Mouse (Mus musculus) thymus, adult 2 months (tissue): ENCODE results near the gene Riiad1. TPM values are rescaled to one million over a fixed set of nuclear protein-coding genes. Genes with fewer than 3 reads are reported as not detected.

ENCODE experiments used
- DNase-seq: peaks from one replicate; pipeline ENCODE4 v3.0.0; 2021
- H3K27ac ChIP-seq: fragments of 200-500 bp; 2 replicates; pipeline ENCODE4 v1.5.1; 2012; ENCODE audit warnings: low read length, control low read depth; ENCODE audit not compliant: control insufficient read depth, insufficient read depth
- H3K27me3 ChIP-seq: fragments of 200-500 bp; 2 replicates; pipeline ENCODE4 v1.6.1; 2012; ENCODE audit warnings: mild to moderate bottlenecking, low read length, moderate library complexity, mixed read lengths; ENCODE audit not compliant: control insufficient read depth, insufficient read depth
- H3K36me3 ChIP-seq: fragments of 200-500 bp; 2 replicates; pipeline ENCODE4 v1.6.1; 2012; ENCODE audit warnings: mild to moderate bottlenecking, low read length, moderate library complexity; ENCODE audit not compliant: control insufficient read depth, insufficient read depth
- H3K4me1 ChIP-seq: fragments of 200-500 bp; replicated peaks from 2 replicates; pipeline ENCODE4 v1.6.1; 2012; ENCODE audit warnings: low read length; ENCODE audit not compliant: control insufficient read depth, insufficient read depth
- H3K4me3 ChIP-seq: fragments of 200-500 bp; 2 replicates; pipeline ENCODE4 v1.5.1; 2012; ENCODE audit warnings: mild to moderate bottlenecking, low read length, control low read depth, moderate library complexity; ENCODE audit not compliant: control insufficient read depth, insufficient read depth
- CTCF ChIP-seq: fragments of 200-500 bp; IDR thresholded peaks from 2 replicates; pipeline ENCODE4 v1.5.1; 2012; ENCODE audit warnings: mild to moderate bottlenecking, control low read depth, low read length, moderate library complexity, borderline replicate concordance; ENCODE audit not compliant: control insufficient read depth, poor library complexity, insufficient read depth; ENCODE audit errors: extremely low read depth
- POLR2A ChIP-seq: fragments of 200-500 bp; IDR thresholded peaks from 2 replicates; pipeline ENCODE4 v1.6.1; 2012; ENCODE audit warnings: mild to moderate bottlenecking, low read length, control low read depth, moderate library complexity; ENCODE audit not compliant: control insufficient read depth, poor library complexity, insufficient read depth; ENCODE audit errors: extremely low read depth
- WGBS: fragments of 180-500 bp; shearing (Covaris S2); methylation state at CpG from one replicate; pipeline ENCODE4 v1.1.7; 2018; 5-methylcytosine and 5-hydroxymethylcytosine counted together
- polyA plus RNA-seq: library from polyadenylated mRNA; depleted of rRNA; stranded (reverse); fragments of >200 nt; gene quantifications from 2 replicates; pipeline ENCODE4 v1.2.3, GENCODE M21; 2012; rRNA removed

The Riiad1 gene
- polyA plus RNA-seq, 1 experiment = 0.50 TPM

- H3K36me3 ChIP-seq = peaks cover 16% of the 10 kb centered on the region
- peak; percentile 24 for DNase-seq
- no peak for TF ChIP-seq CTCF
- TF ChIP-seq POLR2A = no peak
- H3K27me3 ChIP-seq = no peaks in the 10 kb centered on the region
- WGBS = 45% methylated on average over 3 of the region's 3 CpGs
- H3K4me1 ChIP-seq = peaks cover 5% of the 10 kb centered on the region
- H3K4me3 ChIP-seq = no peak overlapping the region
- H3K27ac ChIP-seq = no peak overlapping the region
Measured at GRCm38 (mm10) chr3:94441182-94441581, 39.0 kb downstream of the Riiad1 start.

GRCm38 (mm10) chr3:94436420-94436819 lies 43.7 kb downstream of the Riiad1 start:
- no peak for DNase-seq
- Histone ChIP-seq H3K27me3 (no peaks in the 10 kb centered on the region), H3K36me3 (no peaks in the 10 kb centered on the region), H3K4me3 (no peak overlapping the region), H3K27ac (no peak overlapping the region), H3K4me1 (no peaks in the 10 kb centered on the region)
- WGBS = 94% methylated on average over 9 of the region's 9 CpGs
- TF ChIP-seq POLR2A (no peak), CTCF (no peak)

GRCm38 (mm10) chr3:94434305-94434704 lies 45.8 kb downstream of the Riiad1 start:
- WGBS = 97% methylated on average over 2 of the region's 2 CpGs
- H3K27me3 ChIP-seq = no peaks in the 10 kb centered on the region
- H3K27ac ChIP-seq = no peak overlapping the region
- H3K4me1 ChIP-seq = no peaks in the 10 kb centered on the region
- no peak overlapping the region for H3K4me3 ChIP-seq
- H3K36me3 ChIP-seq = no peaks in the 10 kb centered on the region
- no peak for DNase-seq
- TF ChIP-seq CTCF (no peak), POLR2A (no peak)

- Histone ChIP-seq H3K36me3 (peaks cover 3% of the 10 kb centered on the region; the same call in 1 of the 2 replicates), H3K27me3 (no peaks in the 10 kb centered on the region), H3K4me3 (no peak overlapping the region), H3K27ac (no peak overlapping the region), H3K4me1 (no peaks in the 10 kb centered on the region)
- 36% methylated on average over 2 of the region's 2 CpGs for WGBS
- no peak for TF ChIP-seq CTCF
- no peak for TF ChIP-seq POLR2A
- DNase-seq = no peak
Measured at GRCm38 (mm10) chr3:94430980-94431379, 49.2 kb downstream of the Riiad1 start.

Other genes starting within 250 kb of the Riiad1 start
- gene Gm4778, start 216.3 kb downstream of the Riiad1 start, polyA plus RNA-seq = not detected in 2 replicates
- 1.8 and 2.3 TPM in 2 replicates for gene Them4, start 170.3 kb downstream of the Riiad1 start, polyA plus RNA-seq
- gene Them5, start 138.2 kb downstream of the Riiad1 start, polyA plus RNA-seq = 0.27 and 0.35 TPM in 2 replicates
- gene C2cd4d, start 117.9 kb downstream of the Riiad1 start, polyA plus RNA-seq = 0.39 and 0.55 TPM in 2 replicates
- gene Rorc, start 107.5 kb downstream of the Riiad1 start, polyA plus RNA-seq = 296 and 308 TPM in 2 replicates
- gene Lingo4, start 81.8 kb downstream of the Riiad1 start, polyA plus RNA-seq = 6.0 and 6.1 TPM in 2 replicates
- gene Tdrkh, start 67.1 kb downstream of the Riiad1 start, polyA plus RNA-seq = 2.6 and 4.1 TPM in 2 replicates
- gene Mrpl9, start 37.0 kb downstream of the Riiad1 start, polyA plus RNA-seq = 46.4 and 47.5 TPM in 2 replicates
- gene Oaz3, start 36.4 kb downstream of the Riiad1 start, polyA plus RNA-seq = 0.43 and 0.71 TPM in 2 replicates
- gene Celf3, start 2.0 kb downstream of the Riiad1 start, polyA plus RNA-seq = 3.0 and 3.3 TPM in 2 replicates
- gene Snx27, start 102.4 kb upstream of the Riiad1 start, polyA plus RNA-seq = 13.9 and 15.5 TPM in 2 replicates
- gene Gm10972, start 162.8 kb upstream of the Riiad1 start, polyA plus RNA-seq = not detected in 2 replicates
- 6.4 and 10.1 TPM in 2 replicates for gene Tuft1, start 178.5 kb upstream of the Riiad1 start, polyA plus RNA-seq
- gene Selenbp2, start 213.2 kb upstream of the Riiad1 start, polyA plus RNA-seq = 0.40 and 1.1 TPM in 2 replicates